Mouse (Mus musculus) lung, embryonic 14.5 days (tissue): Measurements from ENCODE around the gene Cops9. TPM values are rescaled to one million over a fixed set of nuclear protein-coding genes. Genes with fewer than 3 reads are reported as not detected.
A peak's percentile ranks its signal among the peaks of the same experiment; 100 is the strongest.

Experiments
- ATAC-seq: fragments of 200-750 bp; cut with Nextera tagmentation; 2 replicates; pipeline ENCODE4 v1.8.0; 2017; ENCODE audit warnings: mild to moderate bottlenecking, moderate TSS enrichment, moderate library complexity; ENCODE audit not compliant: insufficient read depth
- DNase-seq: peaks from one replicate; pipeline ENCODE4 v3.0.0-alpha.2; 2015
- H3K27ac ChIP-seq: fragments of 300-500 bp; sonication (generic); 2 replicates; pipeline ENCODE4 v1.5.1; 2014; ENCODE audit warnings: low read depth, mild to moderate bottlenecking, moderate library complexity
- H3K27me3 ChIP-seq: fragments of 300-500 bp; sonication (generic); 2 replicates; pipeline ENCODE4 v1.6.1; 2014; ENCODE audit warnings: low read length, control low read depth; ENCODE audit not compliant: insufficient read depth
- H3K36me3 ChIP-seq: fragments of 300-500 bp; sonication (generic); 2 replicates; pipeline ENCODE4 v1.6.1; 2014; ENCODE audit warnings: control low read depth; ENCODE audit not compliant: insufficient read depth
- H3K4me1 ChIP-seq: fragments of 300-500 bp; sonication (generic); 2 replicates; pipeline ENCODE4 v1.6.1; 2014; ENCODE audit warnings: antibody characterized with exemption, control low read depth; ENCODE audit not compliant: insufficient read depth
- H3K4me2 ChIP-seq: fragments of 300-500 bp; sonication (generic); 2 replicates; pipeline ENCODE4 v1.6.1; 2014; ENCODE audit warnings: mild to moderate bottlenecking
- H3K4me3 ChIP-seq: fragments of 300-500 bp; sonication (generic); 2 replicates; pipeline ENCODE4 v1.5.1; 2014; ENCODE audit warnings: low read depth, low read length
- H3K9ac ChIP-seq: fragments of 300-500 bp; sonication (generic); 2 replicates; pipeline ENCODE4 v1.6.1; 2014
- H3K9me3 ChIP-seq: fragments of 300-500 bp; sonication (generic); 2 replicates; pipeline ENCODE4 v1.6.1; 2016; ENCODE audit warnings: low read depth, low read length, control low read depth
- CTCF ChIP-seq: IDR thresholded peaks from 2 replicates; pipeline ENCODE4 v1.5.1; 2016; ENCODE audit warnings: antibody characterized with exemption, low read depth
- WGBS: fragments of 180-500 bp; shearing (Covaris S2); extraction: QIAGEN DNeasy Blood & Tissue Kit; methylation state at CpG from one replicate; pipeline ENCODE4 v1.1.7; 2014; 5-methylcytosine and 5-hydroxymethylcytosine counted together
- polyA plus RNA-seq: library from polyadenylated mRNA; unstranded; fragments of >200 nt; fragmentation: Nextera tagmentation; extraction: Ambion mirVana; gene quantifications from 2 replicates; pipeline ENCODE4 v1.2.1, GENCODE M21; 2014

Cops9 gene
- 391 and 414 TPM in 2 replicates for polyA plus RNA-seq

DNA sequence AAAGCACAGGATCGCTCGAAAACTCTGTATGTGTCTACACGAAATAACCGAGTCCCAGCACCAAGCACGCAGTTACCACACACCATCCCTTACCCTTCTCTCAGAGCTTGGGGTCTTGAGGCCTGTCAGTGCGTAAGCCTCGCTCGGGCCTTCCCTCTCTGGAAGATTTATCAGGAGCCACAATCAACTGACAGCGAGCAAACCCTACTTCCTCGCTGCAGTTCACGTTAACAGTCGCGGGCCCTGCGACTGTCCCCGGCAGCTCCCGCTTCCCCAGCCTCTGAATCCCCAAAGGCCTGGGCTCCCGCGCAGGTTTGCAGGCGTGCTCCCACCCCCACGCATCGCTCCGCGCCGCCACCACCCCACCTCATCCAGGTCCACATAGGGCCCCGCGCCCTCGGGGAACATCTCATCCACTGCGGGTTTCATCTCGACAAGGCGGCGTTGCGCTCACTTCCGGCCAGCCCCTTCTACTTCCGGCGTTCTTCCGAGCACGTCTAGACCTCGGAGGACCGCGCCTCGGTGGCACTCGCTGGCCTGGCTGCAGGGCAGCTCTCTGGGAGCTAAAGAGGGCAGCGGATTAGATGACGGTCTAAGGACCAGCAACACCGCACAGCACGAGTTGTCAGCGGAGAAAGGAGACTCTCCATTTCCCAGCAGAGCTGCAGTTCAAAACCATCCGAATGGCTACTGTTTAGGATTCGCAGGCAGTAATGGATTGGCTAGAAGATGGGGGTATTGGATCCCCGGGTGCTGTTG, at the start of gene Cops9:
Gene Cops9 (minus strand): TSS at position 472 of the 759 bp plus-strand sequence.
- Histone ChIP-seq H3K4me2 (peak within 1 kb of the TSS; percentile 98), H3K27ac (no peak within 1 kb of the TSS), H3K36me3 (peaks cover 27% of the 10 kb centered on the region), H3K27me3 (no peaks in the 10 kb centered on the region), H3K4me1 (peaks cover 3% of the 10 kb centered on the region; the same call in 1 of the 2 replicates), H3K4me3 (peak within 1 kb of the TSS; percentile 65), H3K9me3 (no peaks in the 10 kb centered on the region), H3K9ac (peak within 1 kb of the TSS; percentile 93)
- TF ChIP-seq CTCF, result no peak
- DNase-seq, result peak; percentile 97
- 2% methylated on average over 50 of the region's 50 CpGs for WGBS
- peak; percentile 96 for ATAC-seq

DNA sequence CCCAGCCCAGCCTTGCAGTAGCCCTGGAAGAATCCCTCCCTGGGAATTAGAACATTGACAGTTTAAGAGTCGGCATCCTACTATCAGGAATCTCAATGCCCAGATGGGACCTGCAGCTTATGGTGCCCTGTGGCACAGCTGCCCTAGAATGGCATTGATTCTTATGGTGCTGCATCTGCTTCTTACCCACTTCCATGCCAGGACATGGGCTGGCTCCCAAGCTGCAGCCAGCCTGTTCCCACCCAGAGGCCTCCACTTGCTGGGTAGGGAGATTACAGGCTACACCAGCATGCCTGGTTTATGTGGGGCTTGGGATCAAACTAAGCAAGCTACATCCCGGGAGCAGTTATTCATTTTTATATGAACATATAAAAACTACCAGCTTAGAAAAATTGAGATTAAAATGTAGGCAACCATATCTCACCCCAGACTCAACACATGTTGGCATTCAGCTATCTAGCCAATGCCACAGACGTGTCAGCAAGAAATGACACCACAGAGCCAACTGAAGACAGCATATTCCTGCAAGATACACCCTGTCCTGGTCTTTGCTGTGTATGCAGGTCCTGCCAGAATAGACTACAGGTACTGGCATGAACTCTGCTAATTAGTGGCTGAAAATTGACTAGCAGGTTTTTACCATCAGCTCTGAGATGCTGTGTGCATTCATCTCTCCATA, 49.5 kb upstream of the Cops9 start:
- no peaks in the 10 kb centered on the region for H3K4me1 ChIP-seq
- no peak overlapping the region for H3K4me3 ChIP-seq
- DNase-seq, result no peak
- 65% methylated on average over 3 of the region's 3 CpGs for WGBS
- no peaks in the 10 kb centered on the region for H3K9me3 ChIP-seq
- TF ChIP-seq CTCF, result no peak
- no peak overlapping the region for H3K4me2 ChIP-seq
- no peak for ATAC-seq
- H3K27ac ChIP-seq, result no peak overlapping the region
- no peaks in the 10 kb centered on the region for H3K27me3 ChIP-seq
- no peaks in the 10 kb centered on the region for H3K36me3 ChIP-seq
- H3K9ac ChIP-seq, result no peak overlapping the region

DNA sequence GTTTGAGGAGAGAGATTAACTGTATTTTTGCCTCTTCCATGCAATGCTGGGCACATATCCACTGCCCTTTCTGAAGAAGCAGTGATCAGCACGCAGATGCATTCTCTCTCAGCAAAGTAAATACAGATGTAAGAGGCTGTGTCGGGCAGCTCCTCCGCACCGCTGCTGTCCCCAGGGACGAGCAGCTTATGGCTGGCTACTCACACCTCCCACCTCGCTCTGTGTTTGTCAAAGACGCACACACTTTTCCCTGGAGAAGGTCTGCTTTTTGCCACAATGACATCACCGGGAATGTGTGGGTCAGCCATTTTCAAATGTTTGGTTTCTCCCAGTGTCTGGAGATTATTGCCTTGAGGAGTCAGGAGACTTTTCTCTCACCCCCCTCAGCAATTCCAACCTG, 45.2 kb upstream of the Cops9 start:
- no peak for DNase-seq
- no peak overlapping the region for H3K4me2 ChIP-seq

DNA sequence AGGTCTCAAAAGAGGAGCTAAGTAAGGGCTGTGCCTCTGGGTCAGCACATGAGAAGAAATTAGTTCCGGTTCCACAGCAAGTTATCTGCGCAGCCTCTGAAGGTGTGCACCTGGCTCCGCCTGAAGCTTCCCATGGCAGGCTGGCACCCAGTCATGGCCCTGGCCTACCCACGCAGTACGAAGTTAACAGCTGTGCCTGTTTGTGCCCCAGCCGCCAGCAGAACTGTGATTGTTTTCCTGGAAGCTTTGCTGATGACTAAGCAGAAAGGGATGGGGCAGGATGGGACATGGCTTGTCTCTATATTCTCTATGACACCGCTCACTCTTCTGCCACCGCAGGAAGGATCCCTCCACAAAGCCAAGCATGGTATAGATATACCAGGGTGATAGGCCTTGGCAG, 41.4 kb upstream of the Cops9 start:
- Histone ChIP-seq H3K27me3 (no peaks in the 10 kb centered on the region), H3K4me3 (no peak overlapping the region), H3K27ac (no peak overlapping the region), H3K9ac (no peak overlapping the region), H3K4me1 (no peaks in the 10 kb centered on the region), H3K4me2 (no peak overlapping the region), H3K9me3 (no peaks in the 10 kb centered on the region), H3K36me3 (no peaks in the 10 kb centered on the region)
- WGBS, result 86% methylated on average over 8 of the region's 8 CpGs
- ATAC-seq (no peak), DNase-seq (no peak)
- no peak for TF ChIP-seq CTCF

More for the DNA sequence above, 45.2 kb upstream of the Cops9 start:
- 19% methylated on average over 8 of the region's 8 CpGs for whole genome bisulfite sequencing
- no peak overlapping the region for H3K27ac ChIP-seq
- no peaks in the 10 kb centered on the region for H3K4me1 ChIP-seq
- no peak overlapping the region for H3K4me3 ChIP-seq
- no peak for ATAC-seq
- H3K36me3 ChIP-seq, result no peaks in the 10 kb centered on the region
- H3K9ac ChIP-seq, result no peak overlapping the region
- H3K9me3 ChIP-seq, result no peaks in the 10 kb centered on the region
- no peaks in the 10 kb centered on the region for H3K27me3 ChIP-seq
- TF ChIP-seq CTCF, result no peak

DNA sequence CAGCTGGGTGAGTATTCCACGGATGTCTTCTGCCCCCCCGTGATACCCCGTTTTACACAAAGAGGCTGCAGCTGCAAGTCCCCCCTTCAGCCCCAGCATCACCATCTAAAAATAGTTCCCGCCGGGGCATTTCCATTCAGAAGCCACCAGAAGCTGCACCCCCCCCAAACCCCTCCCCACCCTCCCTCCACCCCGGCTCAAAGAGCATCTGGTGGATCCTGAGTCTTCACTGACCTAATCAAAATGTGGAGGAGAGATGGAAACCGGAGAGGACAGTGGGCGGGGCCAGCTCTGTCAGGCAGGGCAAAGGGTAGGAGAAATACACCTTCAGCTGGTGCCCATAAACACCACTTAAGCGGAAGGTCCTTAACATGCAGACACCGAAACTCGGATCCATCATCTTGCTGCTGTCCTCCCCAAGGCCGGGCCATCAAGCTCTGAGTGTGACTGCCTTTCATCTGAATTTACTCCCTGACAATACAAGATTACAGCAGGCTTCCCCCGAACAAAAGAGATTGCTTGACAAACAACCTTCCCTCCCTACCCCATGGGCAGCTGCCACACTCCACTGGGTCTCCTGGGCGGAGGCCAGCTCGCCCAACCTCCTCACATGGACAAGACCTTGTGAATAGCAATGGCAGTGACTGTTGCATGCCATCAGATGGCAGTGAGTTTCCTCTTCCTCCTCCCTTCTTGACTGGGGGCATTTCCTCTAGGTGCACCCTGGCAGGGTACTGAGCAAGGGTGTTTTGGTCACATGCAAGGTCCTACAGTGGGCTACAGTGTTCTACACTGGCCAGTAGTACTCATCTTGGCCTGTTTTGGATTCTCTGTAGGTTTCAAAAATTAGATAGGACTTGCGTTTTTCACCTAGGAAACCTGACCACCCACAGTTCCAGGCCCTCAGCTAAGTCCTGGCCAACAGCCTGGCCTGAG, 39.2 kb upstream of the Cops9 start:
- Histone ChIP-seq H3K9ac (no peak overlapping the region), H3K4me1 (no peaks in the 10 kb centered on the region), H3K9me3 (no peaks in the 10 kb centered on the region), H3K4me3 (no peak overlapping the region), H3K4me2 (no peak overlapping the region), H3K27me3 (no peaks in the 10 kb centered on the region), H3K27ac (no peak overlapping the region), H3K36me3 (no peaks in the 10 kb centered on the region)
- WGBS, result 30% methylated on average over 16 of the region's 16 CpGs
- DNase-seq, result no peak
- TF ChIP-seq CTCF, result no peak
- no peak for ATAC-seq

DNA sequence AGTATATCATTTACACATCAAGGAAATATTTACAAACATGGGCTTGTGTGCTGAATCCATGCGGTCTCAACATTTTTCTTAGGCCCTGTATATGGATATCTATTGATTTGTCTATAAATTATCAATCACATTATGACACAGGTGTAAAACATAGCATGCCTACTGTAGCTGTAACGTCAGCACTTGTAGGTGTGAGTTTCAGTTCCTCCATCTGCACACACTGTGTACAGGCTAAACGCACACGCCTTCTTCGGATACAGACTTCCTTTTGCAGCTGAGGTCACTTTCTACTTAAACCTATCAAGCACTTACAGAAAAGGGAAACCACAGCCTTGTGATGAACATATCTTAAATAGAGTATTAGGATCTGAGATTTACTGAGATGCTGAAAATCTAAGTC, 37.0 kb upstream of the Cops9 start:
- no peak overlapping the region for H3K9ac ChIP-seq
- H3K36me3 ChIP-seq, result no peaks in the 10 kb centered on the region
- no peak overlapping the region for H3K4me2 ChIP-seq
- no peaks in the 10 kb centered on the region for H3K9me3 ChIP-seq
- no peak overlapping the region for H3K4me3 ChIP-seq
- TF ChIP-seq CTCF, result no peak
- DNase-seq, result no peak
- no peaks in the 10 kb centered on the region for H3K4me1 ChIP-seq
- ATAC-seq, result no peak
- no peaks in the 10 kb centered on the region for H3K27me3 ChIP-seq
- WGBS, result 76% methylated on average over 5 of the region's 5 CpGs
- no peak overlapping the region for H3K27ac ChIP-seq
